Mouse (Mus musculus) E14TG2a.4 (cell line): ENCODE measurements at regions not wholly inside any gene's neighbourhood (a gene's known extent, or its start where the extent isn't known, plus 50 kb on each side); places are given as distances from the start of the nearest gene placed in this dataset.

Experiments used
- CTCF ChIP-seq: conservative IDR thresholded peaks from 2 replicates; pipeline ENCODE4 v1.5.1; 2014; ENCODE audit warnings: low read length
- NANOG ChIP-seq: IDR thresholded peaks from 2 replicates; pipeline ENCODE4 v1.6.1; 2014; ENCODE audit warnings: borderline replicate concordance, low read length, mixed read lengths

DNA sequence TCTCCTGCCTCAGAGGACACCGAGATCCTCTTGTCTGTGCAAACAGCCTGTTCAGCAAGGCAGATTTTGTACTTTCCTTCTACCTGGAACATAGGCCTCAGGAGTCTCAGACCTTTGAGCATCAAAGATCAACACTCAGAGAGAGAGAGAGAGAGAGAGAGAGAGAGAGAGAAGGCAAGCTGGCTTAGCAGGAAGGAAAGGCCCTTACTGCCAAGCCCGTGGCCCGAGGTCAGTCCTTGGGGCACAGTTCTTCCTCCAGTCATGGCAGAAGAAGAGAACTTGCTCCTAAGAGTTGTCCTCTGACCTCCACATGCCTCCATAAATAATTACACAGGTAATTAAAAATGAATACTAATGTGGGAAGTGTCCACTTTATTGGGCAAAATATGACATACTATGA is 82.4 kb upstream of the Acsl1 start:
- TF ChIP-seq CTCF (no peak), NANOG (no peak)
